Mouse (Mus musculus) telencephalon, adult 2 months (tissue): ENCODE results near the gene Htr2b.

ENCODE experiments used
- DNase-seq: peaks from one replicate; pipeline ENCODE4 v3.0.0-alpha.2; 2011; ENCODE audit warnings: low read depth, low spot score

The Htr2b gene

DNA sequence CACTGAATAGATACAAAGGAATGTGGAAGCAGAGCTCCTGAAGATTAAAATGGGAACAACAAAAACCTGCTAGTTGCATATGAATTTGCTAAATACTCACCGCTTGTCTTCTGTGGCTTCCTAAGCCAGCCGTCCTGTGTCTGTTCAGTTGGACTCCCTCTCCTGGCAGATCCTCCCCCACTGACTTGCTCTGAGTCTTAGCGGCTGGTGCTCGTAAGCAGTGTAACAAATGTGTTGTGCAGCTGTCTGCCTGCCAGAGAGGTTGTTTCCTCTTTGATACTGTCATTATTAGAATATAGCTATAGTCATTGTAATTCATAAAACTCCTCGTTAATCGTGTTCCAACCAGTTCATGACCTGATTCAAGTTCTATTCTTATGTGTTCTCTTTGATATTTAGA lies at the start of gene Htr2b:
TSS of gene Htr2b (minus strand) at position 192 of the 400 bp plus-strand sequence.
- peak; percentile 40 for DNase-seq

DNA sequence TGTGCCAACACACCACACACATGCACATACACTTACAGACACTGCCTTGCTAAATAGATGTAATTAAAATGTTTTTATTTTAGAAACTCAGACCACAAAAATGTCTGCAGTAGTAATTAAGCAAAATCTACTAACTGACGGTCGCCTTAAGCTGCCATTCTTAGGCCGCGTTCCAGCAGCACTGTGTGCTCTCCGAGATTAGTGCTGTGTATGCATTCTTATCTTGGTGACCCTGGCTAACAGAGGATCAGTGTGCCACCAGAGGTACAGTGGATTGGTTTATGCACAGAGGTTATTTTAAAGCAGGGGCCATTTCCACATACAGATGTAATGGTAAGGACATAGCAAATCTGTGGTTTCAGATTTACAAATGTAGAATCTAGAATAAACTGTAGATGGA lies 49.3 kb upstream of the Htr2b start:
- no peak for DNase-seq

DNA sequence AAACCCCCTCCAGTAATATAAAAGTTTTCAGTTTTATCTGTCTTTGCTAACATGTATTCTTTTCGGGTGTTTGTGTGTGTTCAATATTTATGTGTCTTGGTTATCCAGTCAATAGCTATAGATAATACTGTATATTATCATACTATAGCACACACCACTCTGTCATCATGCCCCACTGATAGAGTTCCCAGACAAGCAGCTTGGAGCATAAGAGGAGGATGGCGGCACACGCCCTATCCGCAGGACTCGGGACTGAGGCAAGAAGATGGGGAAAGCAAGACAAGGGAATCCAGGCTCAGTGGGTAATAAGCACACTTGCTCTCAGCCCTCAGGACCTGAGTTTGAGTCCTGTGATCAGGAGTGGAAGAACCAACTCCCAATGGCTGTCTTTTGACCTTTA lies 48.7 kb upstream of the Htr2b start:
- no peak for DNase-seq

GRCm38 (mm10) chr1:86160059-86160458 lies 48.3 kb upstream of the Htr2b start:
- DNase-seq: no peak

DNA sequence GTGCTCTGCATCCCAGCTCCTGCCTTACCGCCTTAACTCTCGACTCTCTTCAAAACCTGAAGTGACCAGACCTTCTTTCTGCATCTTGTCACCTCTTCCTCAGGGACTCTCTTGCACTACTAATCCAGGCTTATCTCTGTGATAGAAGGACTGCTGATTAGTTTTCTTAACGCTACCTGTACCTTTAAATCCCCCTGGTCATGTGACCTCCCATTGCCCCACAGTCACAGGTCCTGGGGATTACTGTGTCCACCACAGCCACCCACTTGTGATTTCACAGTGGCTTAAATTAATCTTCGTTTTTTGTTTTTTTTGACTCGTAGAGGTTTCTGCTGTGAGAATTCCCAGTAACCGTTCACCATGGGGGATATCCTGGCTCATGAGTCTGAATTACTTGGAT lies 44.8 kb upstream of the Htr2b start:
- no peak for DNase-seq

GRCm38 (mm10) chr1:86156075-86156474 lies 44.3 kb upstream of the Htr2b start:
- DNase-seq: no peak

DNA sequence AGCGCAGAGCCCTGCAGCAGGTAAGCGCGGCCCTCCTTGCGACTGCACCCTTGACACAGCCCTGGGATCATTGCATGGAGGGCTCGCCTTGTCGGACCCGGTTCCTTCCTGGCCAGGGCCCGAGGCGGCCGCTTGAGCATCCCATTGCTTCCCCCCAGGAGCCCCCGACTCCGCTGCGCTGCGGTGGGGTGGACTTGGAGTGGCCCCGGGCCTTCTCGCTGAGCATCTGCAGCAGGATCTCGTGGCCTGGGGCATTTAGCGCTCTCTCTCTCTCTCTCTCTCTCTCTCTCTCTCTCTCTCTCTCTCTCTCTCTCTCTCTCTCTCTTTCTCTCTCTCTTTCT lies 43.0 kb upstream of the Htr2b start:
- DNase-seq: no peak

DNA sequence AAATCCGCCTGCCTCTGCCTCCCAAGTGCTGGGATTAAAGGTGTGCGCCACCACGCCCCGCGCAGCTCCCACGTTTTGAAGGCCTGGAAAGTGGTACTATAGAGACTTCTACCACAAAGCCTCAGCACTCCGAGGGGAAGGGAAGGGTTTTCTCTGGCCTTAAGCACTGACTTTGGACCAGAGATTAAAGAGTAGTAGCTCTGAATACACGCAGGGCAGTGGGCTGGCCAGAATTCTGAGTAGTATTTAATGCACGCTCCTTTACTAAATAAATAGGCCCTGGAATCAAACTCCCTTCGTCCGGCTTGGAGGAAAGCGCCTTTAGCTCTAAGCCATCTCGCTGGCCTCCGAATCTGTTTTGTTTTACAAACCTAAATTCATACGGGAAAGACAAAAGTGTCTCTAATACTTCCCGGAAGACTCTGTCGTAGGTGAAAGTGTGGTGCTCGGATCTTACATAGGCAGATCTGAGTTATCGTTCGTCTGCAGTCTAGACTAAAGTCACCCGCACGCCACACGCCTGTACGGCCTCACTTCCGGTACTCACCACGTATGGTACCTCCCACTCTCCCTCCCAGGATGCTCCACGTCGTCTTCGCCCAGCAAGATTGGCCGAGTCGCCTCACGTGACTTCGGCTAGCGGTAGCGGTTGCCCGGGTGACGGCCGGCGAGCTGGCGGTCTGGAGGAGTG lies 42.5 kb upstream of the Htr2b start, which contains the start of gene Armc9:
TSS of gene Armc9 (plus strand) at position 648 of the 691 bp plus-strand sequence.
- DNase-seq: peak; percentile 97

DNA sequence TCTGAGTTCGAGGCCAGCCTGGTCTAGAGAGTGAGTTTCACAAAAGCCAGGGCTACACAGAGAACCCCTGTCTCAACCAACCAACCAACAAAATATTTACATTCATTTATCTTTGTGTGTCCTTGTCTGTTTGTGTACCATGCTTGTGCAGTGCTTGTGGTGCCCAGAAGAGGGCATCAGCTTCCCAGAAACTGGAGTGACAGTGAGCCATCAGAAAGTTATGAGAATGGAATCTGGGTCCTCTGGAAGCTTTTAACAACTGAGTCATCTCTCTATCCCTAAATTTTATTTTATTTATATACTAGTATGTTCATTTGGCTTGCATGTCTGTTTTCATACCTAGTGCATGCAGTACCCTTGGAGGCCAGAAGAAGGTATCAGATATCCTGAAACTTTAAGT lies 40.8 kb upstream of the Htr2b start:
- no peak for DNase-seq

DNA sequence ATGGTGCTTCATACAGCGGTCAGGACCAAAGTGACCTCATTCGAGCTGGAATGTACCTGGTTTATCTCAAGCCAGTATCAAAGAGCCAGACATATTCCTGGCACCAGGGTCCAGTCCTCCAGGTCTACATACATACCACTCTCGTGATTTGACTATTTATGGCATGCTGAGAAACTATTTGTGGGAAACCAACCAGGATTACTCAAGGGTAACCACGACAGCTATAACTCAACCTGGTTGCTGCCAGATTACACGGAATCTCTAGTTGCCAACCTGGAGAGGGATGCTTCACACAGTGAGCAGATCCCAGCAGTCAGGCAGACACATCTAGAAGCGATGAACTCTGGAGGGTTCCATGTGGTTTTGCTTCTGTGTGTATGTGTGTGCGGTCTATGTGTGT lies 39.6 kb upstream of the Htr2b start:
- no peak for DNase-seq

DNA sequence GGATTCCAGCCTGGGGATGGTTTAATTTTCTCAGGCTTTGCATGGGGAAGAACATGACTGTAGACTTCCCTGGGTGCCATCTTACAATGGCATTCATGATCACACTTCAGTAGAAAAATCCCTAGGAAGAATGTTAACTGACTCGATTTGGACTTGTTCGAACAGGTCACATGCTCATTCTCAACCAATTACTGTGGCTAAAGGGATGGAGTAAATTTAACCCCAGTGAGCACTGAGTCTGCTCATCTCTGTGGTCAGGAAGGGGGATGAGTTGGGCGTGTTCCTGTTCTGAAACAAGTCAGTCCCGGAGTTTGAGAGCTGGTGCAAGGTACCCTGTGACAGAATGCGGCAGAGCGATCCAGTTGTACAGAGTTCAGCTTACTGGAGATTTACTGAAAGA lies 39.2 kb upstream of the Htr2b start:
- DNase-seq: no peak

GRCm38 (mm10) chr1:86148161-86148560 lies 36.4 kb upstream of the Htr2b start:
- no peak for DNase-seq

GRCm38 (mm10) chr1:86147557-86147956 lies 35.8 kb upstream of the Htr2b start:
- no peak for DNase-seq

DNA sequence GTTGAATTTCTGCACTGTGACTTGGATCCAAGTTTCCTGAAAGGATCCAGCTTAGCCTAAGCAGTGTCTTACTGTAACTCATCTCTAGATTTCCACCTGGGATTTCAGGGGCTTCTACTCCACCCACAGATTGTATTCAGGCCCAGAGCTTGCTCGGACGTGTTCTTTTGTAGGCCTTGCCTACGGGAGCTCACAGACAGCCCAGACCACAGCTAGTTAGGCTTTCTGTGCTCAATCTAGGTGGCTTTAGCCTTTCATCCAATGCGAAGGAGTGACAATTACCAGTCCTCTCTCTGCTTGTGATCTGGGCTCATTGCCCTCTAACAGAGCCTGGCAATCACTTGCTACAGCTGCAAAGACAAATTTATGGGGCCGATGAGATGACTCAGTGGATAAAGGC lies 34.5 kb upstream of the Htr2b start:
- DNase-seq: no peak

DNA sequence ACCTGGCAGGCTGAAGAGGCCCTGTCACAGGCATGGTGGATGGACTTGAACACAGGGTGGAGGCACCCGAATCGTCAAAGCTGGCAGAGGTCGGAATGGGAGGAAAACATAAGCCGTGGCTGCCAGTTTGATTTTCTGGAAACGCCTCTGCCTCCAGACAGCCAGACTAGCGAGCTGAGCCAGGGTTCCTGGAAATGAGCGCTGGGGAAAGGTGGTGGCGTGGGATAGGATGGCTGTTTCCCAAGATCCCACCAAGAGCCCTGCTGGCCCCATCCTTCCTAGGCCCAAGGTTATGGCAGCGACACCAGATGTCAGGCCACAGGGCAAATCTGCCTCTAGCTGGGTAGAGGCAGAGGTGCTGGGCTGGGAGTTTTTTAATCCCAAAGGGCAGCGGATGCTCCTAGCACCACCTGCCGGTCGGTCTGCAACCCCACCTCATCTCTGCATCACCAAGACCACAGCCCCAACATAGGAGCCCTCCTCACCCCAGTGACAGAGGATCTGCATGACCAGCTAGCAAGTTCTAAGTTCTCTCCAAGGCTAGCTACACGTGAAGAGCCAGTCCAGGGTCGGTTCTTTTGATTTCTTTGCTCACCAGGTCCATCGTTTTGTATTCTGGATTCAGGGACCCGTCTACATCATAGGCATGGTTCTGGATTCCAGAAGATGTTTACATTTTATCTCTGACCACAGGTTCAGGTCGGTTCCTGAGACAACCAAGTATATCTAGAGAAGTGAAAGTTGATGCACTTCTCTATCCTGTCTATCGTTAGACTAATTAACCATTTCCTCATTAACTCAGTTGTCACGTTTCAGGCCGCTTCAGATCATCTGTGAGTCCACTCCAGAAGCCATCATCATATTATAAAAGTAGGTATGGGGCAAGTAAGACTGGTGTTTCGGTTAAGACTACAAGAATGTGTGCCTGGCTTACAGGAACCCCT lies 32.5 kb upstream of the Htr2b start:
- DNase-seq: no peak

- DNase-seq: no peak
These were observed 31.4 kb upstream of the Htr2b start for GRCm38 (mm10) chr1:86143165-86143564.

GRCm38 (mm10) chr1:86141081-86141480 lies 29.3 kb upstream of the Htr2b start:
- no peak for DNase-seq

GRCm38 (mm10) chr1:86135315-86135714 lies 23.5 kb upstream of the Htr2b start:
- DNase-seq: no peak

- no peak for DNase-seq
These were observed 21.6 kb upstream of the Htr2b start, which contains the start of gene Gm21972 for GRCm38 (mm10) chr1:86133337-86133736. Gene Gm21972, plus strand, starts transcription at chr1:86133637.

- no peak for DNase-seq
These were observed 14.3 kb upstream of the Htr2b start for GRCm38 (mm10) chr1:86126036-86126435.

- DNase-seq: no peak
These were observed 7.8 kb upstream of the Htr2b start for GRCm38 (mm10) chr1:86119549-86119948.

DNA sequence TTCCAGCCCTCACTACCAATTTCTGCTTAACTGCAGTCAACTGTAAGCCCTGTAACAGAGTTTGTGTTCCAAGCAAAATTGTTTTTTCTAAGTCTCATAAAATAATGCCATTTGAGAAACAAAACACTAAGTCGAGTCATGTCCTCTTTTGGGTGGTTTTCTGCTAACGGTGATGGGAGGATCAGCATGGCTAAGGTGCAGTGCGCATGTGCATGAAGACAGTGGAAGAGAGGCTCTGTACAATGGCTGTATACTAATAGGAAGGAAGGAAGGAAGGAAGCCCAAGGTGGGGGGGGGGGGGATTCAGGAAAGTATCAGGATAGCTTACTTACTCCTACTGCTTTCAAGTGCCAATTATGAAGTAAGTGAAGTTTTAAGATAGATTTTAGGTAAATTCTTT lies 2.4 kb upstream of the Htr2b start:
- no peak for DNase-seq

DNA sequence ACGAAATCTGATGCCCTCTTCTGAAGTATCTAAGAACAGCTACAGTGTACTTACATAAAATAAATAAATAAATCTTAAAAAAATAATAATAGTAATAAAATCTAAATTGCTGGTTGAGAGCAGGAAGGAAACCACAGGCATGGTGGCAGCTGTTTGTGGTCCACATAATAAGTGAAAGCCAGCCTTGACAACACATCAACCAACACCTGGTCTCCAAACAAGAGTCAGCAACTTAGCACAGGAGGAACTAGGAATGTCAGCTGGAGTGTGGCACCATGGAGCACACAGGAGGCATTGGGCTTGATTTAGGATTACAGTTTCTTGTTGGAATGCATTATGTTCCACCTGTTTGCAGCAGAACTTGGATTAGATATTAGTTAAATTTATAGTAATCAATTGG lies 6.7 kb downstream of the Htr2b start:
- no peak for DNase-seq
